Mouse (Mus musculus): ENCODE data around the gene Setd1b.

The Setd1b gene

DNA sequence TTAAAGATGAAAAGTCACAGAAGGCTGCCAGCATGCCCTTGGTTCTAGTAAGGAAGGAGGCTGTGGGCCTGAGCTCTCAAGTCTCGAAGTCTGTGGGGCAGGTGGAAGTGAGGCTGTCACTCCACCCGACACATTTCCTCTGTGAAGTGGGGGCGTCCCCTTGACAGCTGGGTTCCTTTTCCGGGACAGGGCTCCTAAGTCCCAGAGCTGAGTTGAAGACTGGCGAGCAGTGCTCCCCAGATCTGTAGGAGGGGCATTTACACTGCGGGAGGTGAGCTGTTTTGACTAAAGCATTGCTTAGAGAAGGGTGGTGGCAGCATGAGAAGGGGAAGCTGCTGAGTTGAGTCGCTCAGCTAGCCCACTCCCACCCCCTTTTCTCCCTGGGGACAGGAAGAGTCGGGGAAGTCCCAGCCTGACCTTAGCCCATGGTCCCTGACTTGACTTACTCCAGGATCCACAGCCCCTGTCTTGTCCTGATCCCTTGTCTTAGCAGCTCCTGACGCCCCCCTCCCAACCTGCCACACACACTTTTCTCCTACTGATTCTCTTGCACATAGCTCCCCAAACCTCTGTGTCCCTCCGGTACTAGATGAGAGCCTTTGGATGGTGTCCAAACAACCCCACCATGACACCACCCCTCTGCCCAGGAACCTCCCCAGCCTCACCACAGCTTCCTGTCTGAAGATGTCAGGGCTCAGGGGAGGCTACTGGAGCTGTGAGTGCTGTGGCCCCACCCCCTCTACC is 13.4 kb upstream of the Setd1b start:
- peak; percentile 94 for DNase-seq (ENCODE audit: low read depth, low spot score)

DNA sequence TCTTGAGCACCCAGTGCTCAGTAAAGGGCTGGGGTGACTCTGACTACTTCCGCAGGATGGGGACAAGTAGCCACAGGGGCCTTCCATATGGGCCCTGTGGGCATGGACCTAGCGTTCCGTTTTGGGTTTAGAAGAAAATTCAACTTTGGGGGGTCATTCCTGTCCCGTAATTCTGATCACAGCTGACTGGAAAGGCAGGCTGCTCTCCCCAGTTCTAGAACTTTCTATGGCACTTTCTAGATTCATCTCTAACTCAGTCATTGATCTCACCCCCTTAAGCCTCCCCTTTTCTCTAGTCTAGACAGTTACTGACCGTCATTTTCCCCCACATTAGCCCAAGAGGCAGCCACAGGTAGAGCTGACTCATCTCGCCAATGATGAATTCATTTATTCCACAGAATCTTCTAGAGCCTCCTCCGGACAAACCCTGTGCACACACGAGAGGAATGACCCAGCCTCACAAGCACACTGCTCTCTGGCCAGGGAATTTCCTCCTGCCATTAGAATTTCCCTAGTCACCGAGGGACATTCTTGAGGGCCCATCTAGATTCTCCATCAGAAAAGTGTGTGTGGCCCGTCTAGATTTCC is 12.7 kb upstream of the Setd1b start:
- DNase-seq (ENCODE audit: low read depth, low spot score), result no peak

DNA sequence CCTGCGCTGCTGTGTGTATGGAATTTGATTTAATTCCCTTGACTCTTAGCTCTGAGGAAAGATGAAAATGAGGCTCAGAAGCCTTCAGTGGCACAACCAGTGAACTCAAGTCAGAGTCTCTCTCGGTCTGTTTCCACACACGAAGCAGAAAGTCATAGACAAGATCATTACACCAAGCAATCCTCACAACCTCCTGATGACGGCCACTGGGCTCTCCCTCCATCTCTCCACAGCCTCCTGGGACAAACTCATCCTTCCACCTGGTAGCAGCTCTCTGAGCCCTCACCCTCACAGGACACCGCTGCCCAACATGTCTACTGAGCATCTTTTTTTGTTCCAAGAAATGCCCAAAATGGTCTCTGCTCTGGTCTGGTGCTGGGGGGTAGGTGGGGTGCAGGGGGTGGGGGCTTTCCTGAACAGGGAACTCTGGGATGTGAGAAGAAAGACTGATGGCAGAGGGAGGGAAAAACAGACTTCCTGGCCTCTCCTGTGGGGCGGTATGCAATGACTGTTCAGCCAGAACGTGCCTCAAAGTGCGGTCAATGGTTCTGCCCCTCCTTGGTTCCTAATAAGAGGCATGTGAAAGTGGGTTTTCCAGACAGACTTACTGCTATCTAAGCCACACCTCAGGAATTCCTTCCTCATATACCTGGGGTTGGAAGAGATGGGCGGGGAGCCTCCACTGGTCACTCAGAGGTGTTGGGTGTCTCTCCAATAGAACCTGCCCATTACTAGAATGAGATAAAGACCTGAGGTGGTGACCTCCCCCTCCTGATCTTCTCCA is 11.8 kb upstream of the Setd1b start:
- no peak for DNase-seq (ENCODE audit: low read depth, low spot score)

DNA sequence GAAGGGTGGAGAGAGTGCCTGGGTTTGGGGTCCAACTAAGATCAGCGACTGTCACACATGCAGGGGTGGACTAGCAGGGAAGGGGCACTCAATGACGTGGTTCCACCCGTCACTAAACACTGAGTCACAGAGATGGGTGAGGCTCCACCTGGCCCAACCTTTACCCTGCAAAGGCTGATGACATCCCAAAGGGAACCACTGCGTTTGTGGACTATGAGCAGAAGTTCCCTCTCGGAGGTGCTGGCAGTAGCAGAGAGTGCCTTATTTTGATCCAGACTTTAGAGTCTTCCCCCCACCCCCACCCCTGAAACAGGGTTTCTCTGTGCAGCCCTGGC is 11.2 kb upstream of the Setd1b start:
- no peak for DNase-seq (ENCODE audit: low read depth, low spot score)

DNA sequence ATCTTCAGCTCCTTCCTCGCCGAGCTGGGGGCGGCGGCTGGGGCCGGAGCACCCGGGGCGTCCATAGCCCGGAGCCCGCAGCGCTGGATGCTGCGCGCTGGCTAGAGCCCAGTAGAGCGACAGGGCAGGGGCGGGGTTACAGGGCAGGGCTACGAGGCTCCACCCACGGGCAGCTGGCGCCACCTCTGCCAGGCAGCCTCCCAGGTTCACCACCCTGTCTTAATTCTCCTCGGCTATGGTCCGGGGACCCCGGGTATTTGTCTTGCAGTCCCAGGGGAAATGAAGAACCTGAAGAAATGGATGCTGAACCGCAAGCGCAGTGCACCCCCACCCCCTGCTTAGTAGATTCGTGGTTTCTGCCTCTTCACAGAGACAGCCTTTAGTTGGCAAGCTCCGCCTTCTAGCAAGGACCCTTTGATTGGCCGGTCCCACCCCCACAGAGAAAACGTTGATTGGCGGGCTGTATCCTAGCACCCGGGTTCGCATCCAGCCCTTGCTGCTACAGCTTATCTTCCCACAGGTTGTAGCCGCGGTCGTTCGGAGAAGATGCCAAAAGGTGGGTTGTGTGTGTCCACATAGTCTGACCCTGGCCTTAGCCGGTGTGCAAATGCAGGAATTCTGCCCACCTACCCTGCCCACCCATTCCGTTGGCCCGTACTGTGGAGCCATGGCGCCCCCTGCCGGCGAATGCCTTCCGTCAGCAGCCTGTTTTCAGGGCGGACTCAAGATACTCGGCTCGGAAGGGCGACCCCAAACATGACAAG is 9.5 kb upstream of the Setd1b start, which contains the start of gene Rhof:
Gene Rhof (minus strand): TSS at position 385 of the 764 bp plus-strand sequence.
- DNase-seq (ENCODE audit: low read depth, low spot score), result peak; percentile 97

DNA sequence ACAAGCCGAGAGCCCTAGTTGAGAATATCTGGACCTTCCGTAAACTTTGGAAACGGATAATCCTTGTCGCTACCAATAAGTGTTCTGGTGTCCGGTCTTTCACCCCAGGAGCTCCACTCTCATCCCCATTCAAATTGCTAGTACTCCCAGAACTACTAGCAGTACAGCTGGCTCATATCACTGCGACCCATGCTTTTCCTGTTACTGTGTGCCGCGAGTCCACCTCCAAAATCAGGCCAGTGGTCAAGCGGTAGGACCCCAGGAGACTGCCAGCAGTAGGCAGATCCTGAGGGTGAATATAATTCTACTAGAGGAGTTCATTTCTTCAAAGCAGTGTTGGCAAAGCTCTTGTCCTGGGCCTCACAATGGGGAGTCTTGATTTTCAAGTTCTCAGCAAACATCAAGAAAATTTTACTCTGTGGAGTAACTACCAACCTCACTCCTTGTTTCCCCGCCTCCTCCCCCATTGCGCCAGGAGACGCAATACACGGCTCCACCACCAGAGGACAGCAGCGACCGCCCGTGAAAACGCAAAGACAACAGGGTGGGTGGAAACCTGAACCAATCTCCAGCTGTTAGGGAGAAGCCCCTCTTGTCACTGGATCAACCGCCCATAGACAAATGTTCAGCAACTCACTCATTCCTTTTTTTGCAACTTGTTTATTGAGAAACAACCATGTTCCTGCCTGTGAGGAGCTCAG is 8.8 kb upstream of the Setd1b start:
- peak; percentile 85 for DNase-seq (ENCODE audit: low read depth, low spot score)

DNA sequence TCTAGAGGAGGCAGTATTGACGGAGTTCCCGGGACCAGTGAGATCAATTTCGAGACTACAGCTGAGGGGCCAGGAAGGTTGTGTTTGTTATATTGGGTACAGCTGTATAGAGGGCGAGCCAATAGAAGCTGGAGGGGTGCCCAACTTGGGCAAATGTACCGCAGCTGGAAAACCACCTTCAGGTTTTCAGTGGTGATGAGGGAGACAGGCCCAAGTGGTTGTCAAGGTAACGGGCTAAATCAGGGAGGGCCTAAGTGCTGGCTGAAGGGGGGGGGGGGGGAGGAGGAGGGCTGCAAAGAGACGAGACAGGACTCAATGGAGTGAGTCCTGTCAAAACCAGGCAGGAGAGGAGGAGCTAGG is 8.2 kb upstream of the Setd1b start:
- no peak for DNase-seq (ENCODE audit: low read depth, low spot score)

DNA sequence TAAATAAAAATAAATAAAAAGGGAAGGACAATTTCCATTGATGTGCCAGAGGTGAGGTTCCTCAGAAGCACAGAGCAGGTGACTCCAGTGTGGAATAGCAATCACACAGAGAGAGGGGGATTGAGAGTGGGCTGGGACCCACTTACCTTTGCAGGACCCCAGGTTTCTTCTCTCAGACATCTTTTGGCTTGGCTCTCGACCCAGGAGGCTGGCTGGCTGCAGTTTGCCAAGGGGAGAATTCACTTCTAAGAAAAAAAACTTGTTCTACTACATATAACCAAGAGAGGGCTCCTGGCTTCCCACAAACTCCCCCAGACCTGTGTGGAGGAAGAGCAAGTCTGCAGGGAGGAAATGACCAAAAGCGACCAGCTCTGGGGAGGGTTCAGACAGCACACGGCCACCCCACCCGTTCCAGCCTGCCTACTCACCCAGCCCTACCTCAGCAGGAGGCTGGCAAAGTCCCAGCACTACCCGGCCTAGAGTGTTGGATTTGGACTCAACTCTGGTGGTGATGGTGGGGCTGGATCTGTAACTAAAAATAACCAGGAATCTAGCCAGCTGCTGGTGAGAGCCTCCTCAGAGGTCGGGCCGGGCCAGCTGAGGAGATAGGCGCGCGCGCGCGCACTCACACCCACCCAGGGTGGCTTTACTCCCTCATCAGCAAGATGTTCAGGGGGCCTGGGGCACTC is 7.7 kb upstream of the Setd1b start:
- DNase-seq (ENCODE audit: low read depth, low spot score), result no peak

DNA sequence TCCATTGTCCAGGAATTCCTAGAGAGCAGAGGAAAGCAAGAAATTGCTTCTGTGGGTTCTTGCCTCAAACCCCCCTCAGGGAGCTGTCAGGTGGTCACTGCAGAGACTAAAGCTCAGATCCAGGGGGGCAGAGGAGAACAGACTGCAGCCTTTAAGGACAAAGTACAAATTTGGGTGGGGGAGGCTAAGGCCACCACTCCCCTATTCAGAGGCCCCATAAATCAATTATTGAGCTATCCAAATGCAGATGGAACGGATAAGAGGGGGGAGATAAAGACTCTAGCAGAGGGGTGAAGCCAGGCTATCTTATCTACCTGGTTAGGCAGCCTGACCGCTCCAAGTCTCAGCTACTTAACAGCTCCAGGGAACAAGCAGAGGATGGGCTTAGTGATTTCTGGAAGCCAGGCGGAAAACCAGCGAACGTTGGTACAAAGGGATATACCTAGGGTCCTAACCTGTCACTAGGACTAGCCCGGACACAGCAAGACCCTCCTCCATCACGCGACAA is 7.1 kb upstream of the Setd1b start:
- DNase-seq (ENCODE audit: low read depth, low spot score), result no peak

DNA sequence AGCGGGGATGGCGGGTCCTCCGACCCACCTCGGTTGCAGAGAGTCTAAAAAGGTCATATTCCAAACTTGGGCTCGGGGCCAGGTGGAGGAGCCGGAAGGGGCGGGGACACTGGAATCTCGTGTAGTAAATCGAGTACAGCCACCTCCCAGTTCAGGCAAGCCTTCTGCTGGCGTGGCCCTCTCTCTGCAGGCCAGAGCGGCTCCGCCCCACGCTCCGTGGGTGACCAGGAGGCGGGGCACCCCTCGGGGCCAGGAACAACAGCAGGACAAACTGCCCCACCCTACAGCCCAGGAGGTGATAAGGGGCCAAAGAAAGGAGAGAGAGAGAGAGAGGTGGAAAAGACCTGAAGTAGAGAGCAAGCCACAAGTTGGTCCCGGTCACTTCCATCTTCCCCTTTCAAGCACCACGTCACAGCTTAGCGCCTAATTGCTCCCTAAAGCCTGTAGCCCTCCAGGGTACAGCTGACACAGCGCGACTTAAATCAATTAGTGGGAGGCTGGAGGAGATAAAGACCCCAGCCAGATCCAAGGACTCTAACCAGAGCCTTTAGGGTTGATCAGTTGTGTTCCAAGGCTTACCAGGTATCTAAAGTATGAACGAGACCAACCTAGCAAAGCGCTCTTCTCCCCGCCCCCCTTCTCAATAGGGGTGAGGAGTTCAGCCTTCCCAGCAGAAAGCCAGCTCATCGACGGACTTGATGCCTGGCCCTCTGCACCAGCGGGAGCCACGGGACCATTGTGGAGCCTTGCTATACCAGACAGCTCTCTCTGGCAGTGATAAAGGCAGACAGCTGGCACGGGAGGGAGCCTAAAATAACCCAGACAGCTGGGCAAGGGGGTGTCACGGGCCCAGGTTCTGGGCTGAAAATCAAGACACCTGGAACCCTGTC is 6.3 kb upstream of the Setd1b start:
- no peak for DNase-seq (ENCODE audit: low read depth, low spot score)

DNA sequence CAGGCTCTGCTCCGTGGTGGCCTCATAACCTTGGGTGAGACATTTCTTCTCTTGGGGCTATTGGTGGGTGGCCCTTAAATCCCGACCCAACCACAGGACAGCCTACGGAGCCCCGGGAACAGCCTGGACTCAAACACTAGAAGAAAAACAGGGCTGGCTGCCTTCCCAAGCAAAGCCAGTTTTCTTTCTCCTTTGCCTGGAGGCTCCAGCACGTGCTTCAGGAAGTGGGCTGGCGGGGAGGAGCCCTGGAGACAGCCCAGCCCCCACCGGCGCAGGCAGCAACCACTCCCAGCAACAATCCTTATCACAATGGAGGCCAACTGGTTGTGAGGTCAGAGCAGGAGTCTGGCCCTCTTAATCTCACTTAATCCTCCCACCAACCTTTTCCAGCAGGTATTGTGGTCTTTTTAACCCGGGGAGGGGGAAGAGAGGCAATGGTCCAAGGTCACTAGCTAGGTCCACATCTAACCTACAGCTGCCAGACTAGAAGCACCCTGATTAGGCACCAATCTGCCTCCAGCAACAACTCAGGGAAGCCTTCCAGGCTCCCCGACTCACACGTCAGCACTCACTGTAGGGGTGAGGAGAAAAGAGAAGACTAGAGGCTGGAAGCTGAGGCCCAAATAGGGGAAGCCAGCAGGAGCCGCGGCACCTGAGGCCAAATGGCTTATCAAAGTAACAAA is 5.5 kb upstream of the Setd1b start:
- DNase-seq (ENCODE audit: low read depth, low spot score), result no peak

DNA sequence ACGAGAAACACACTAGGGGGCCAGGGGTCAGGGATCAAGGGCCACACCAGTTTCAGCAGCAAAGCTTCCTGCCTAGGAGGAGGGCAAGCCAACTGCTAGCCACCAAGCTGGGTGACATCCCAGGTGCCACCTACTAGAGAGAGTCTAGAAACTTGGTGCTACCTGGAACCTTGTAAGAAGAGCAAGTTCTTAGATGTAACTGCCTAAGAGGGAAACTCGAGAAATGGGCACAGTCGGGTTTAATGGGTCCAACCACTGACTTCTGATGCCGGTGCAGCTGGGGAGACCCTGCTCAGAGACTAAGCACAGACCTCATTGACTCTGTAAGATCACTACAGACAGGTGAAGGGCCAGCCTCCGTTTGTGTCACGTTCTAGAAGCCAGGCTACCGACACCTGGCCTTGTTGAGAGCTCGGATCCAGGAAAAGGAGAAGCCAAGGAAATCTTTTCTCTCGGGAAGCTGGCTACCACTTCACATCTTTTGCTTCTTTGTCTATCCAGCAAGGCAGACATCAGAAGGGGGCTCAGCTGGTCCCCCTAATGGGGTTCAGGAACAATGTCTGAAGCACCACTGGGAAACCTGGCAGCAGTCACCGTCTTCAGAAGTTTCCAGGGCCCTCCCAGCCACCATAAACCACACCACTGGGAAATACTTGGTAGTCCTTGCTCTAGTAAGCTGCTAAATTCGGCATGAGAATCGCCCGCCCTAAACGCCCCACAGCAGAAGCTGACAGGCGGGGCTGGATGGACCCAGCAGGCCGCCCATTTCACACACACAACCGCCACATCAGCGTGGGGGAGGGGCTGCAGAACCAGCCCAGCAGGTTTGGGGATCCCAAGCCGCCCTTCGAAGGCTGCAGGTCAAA is 4.7 kb upstream of the Setd1b start:
- peak; percentile 24 for DNase-seq (ENCODE audit: low read depth, low spot score)

DNA sequence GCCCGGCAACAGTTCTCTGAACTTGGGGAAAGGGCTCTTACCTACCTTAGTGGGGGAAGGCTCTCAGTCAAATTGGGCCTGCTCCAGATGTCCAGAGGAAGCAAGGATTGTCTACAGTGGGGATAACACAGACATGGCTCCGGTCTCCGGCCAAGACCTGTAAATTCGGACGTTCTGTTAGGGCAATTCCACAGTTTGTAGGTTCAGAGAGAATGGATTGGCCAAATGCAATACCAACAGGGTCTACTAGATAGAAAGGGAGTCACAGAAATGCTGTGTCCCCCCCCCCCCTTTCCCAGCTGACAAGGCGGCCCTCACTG is 4.1 kb upstream of the Setd1b start:
- no peak for DNase-seq (ENCODE audit: low read depth, low spot score)

DNA sequence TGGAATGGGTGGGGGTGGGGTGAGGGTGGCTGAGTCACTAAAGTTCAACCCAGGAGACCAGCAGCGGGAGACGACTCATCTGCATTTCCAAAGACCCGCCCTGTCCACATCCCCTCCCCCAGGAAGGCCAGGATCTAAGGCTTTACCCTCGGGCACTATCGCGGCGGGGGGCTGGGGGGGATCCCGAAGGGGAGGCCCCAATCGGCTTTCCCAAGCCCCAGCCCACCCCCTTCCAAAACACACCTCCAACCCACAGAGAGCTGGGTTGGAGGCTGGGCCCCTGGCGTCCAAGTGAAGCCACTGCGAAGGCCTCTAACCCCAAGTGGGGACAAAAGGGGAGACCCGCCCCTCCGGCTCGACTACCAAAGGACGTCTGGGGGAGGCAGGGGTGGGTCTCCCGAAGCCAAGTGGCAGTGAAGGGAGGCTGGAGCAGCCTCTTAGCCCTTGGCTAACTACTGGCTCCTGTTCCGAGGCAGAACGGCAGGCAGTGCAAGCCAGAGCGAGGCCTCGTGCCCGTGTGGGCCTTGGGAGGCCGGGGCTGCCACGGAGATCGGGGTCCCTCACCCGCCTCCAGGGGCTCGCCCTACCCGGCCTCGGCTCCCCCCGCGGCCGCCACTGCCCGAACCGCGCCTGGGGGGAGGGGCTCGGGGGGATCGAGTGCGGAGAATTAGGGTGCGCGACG is 3.6 kb upstream of the Setd1b start:
- peak; percentile 63 for DNase-seq (ENCODE audit: low read depth, low spot score)

DNA sequence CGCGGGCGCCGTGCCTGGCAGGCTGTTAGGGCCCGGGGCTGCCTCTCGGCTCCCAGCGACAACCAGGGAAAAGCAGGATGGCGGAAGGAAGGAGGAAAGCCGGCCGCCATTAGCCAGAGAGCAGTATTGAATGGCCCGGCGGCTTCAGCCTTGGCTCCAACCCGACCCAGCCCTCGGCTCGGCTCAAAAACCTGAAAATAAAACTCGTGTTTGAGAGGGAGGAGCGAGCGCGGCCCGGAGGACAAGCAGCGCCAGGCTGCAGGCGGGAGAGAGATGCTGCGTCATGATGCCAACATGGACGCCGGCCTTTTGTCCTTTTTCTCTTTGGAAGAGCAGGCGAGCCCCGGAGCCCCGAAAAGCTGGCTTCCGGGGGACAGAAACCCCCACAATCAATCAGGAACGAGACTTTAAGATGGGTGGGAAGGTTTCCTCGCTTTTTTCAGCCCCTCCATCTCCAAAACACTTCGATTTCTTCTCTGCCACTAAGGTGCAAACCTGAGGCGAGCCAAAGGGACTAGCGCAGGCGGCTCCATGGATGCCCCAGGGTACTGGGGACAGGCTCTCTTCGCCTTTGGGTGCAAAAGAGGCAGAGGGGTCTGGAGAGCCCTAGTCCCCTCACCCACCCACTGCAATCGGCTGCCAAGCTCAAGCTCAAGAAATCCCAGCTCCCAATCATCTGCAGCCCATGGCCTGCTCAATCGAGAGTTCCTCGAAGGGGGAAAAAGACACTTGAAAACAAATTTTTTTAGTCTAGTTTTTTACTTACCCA is 2.9 kb upstream of the Setd1b start:
- DNase-seq (ENCODE audit: low read depth, low spot score), result peak; percentile 81

DNA sequence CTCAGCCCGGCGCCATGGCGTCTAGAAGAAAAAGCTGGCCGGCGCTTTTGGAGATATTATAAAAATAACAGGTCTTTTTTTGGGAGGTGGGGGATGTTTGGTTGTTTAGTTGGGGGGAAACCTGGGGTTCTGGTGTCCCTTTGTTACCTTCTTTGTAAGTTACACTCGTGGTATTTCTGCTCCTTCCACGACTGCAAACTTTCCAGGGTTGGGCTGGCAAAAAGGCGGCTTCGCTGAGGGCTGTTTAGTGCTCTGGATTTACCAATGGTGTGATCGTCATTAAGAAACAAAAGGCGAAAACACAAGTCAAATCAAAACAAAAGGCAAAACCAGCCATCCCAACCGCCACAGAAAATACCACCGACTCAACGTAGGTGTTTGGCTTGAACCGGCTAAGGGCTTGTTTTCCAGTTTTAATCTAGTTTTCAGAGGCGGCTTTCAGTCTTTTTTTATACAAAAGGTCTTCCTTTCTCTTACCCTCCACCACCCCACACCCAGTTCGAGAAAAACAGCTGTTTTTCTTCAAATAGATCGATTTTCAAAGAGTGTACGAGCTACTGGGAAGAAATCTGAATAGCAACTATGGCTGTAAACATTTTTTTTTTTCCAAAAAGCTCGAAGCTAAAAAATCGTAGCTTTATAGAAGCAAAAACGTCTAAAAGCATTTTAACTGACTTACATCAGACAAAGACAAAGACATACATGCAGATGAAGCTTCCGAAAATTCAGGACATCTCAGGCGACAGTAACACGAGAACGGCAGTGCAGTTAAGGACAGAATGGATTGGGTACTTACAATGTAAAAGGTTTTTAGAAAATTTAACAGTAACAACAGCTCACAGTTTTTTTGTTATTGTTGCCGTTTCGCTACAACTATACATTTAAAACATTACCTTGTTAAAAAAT is 2.0 kb upstream of the Setd1b start:
- DNase-seq (ENCODE audit: low read depth, low spot score), result peak; percentile 68
